Comparison of ENCODE assay signal across 8 mouse cellular contexts in the genomic region with DNA sequence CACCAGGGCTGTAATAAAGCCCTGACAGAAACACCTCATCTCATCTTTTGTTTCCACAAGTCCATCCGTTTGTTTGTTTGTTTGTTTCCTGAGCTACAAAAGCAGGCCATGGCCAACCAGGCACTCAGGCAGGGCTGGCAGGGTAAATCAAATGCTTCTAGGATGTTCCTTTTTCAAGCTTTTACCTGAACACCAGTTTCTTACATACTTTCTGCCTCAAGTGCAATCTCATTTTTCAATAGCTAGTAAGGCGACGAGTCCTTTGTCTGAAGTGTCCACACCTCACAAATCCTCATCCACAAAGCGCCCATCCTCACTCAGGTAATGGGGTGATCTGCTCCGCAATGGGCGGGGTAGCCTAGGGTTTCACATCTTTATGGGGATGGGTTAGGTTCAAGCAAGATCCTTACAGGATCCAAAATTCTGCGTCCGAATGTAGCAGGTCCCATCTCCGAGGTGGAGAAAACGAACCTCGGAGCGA. TPM values are rescaled to one million over a fixed set of nuclear protein-coding genes. Genes with fewer than 3 reads are reported as not detected.
DNase-seq lines count a peak whose midpoint lies in the region; ATAC-seq and TF ChIP-seq lines count a peak whose summit lies in the region.

No protein-coding gene starts in this region.

- peaks cover 30% of the 10 kb centered on the region for H3K4me1 ChIP-seq in erythroblast, embryonic 14.5 days (ENCODE audit: control insufficient read depth)
- peaks cover 14% of the 10 kb centered on the region for H3K4me1 ChIP-seq in thymus, adult 2 months (replicated peaks; ENCODE audit: control insufficient read depth, insufficient read depth, low read length)
- H3K4me1 ChIP-seq in limb, embryonic 15.5 days = peaks cover 16% of the 10 kb centered on the region

- H3K4me2 ChIP-seq in limb, embryonic 15.5 days = peak overlapping the region; percentile 57

- TF ChIP-seq POLR2A in thymus, adult 2 months (IDR thresholded peaks at IDR 0.05; ENCODE audit: control insufficient read depth, extremely low read depth, insufficient read depth, low read length, poor library complexity) = no peak

- no peak for ATAC-seq in erythroblast, adult 5-6 weeks (replicated peaks; ENCODE audit: low FRiP score, poor library complexity, severe bottlenecking)
- ATAC-seq in limb, embryonic 15.5 days (ENCODE audit: insufficient number of reproducible peaks, low FRiP score, low TSS enrichment, low read depth) = no peak
- no peak for ATAC-seq in inflammation-experienced regulatory T-cells, adult 6 months

- no peaks in the 10 kb centered on the region for H3K27me3 ChIP-seq in erythroblast, embryonic 14.5 days (ENCODE audit: control insufficient read depth)
- no peaks in the 10 kb centered on the region for H3K27me3 ChIP-seq in thymus, adult 2 months (ENCODE audit: control insufficient read depth, insufficient read depth, low read length)
- H3K27me3 ChIP-seq in limb, embryonic 15.5 days = no peaks in the 10 kb centered on the region

- H3K9ac ChIP-seq in limb, embryonic 15.5 days = peak overlapping the region; percentile 59

- no peak for DNase-seq in thymus, adult 2 months
- DNase-seq in thymus, postnatal 10 days (ENCODE audit: low spot score in 2 of 2) = no peak
- DNase-seq in thymus, postnatal 36 days = no peak
- DNase-seq in left cerebral cortex, adult 18-20 months (ENCODE audit: low spot score in 2 of 2) = no peak

- no peak for TF ChIP-seq CTCF in thymus, adult 2 months (IDR thresholded peaks at IDR 0.05; ENCODE audit: borderline replicate concordance, control insufficient read depth, extremely low read depth, insufficient read depth, low read length, poor library complexity)

- peak overlapping the region; percentile 91 for H3K4me3 ChIP-seq in erythroblast, embryonic 14.5 days (replicated peaks)
- H3K4me3 ChIP-seq in thymus, adult 2 months (ENCODE audit: control insufficient read depth, insufficient read depth, low read length) = peak overlapping the region; percentile 71
- H3K4me3 ChIP-seq in limb, embryonic 15.5 days = peak overlapping the region; percentile 72

- H3K27ac ChIP-seq in thymus, adult 2 months (ENCODE audit: control insufficient read depth, insufficient read depth, low read length) = no peak overlapping the region
- peak overlapping the region; percentile 73 for H3K27ac ChIP-seq in limb, embryonic 15.5 days

- 14% methylated on average over 12 of the region's 12 CpGs for WGBS in thymus, adult 2 months
- 2% methylated on average over 12 of the region's 12 CpGs for WGBS in limb, embryonic 15.5 days

- H3K9me3 ChIP-seq in erythroblast, embryonic 14.5 days (ENCODE audit: control insufficient read depth, low read length) = no peaks in the 10 kb centered on the region
- no peaks in the 10 kb centered on the region for H3K9me3 ChIP-seq in limb, embryonic 15.5 days

- H3K36me3 ChIP-seq in erythroblast, embryonic 14.5 days (ENCODE audit: control insufficient read depth) = no peaks in the 10 kb centered on the region
- H3K36me3 ChIP-seq in thymus, adult 2 months (ENCODE audit: control insufficient read depth, insufficient read depth, low read length) = no peaks in the 10 kb centered on the region
- no peaks in the 10 kb centered on the region for H3K36me3 ChIP-seq in limb, embryonic 15.5 days

RNA-seq across cellular contexts. Expression of a gene that starts 0.6 kb away (rescaled TPM):
- polyA plus RNA-seq in erythroblast, embryonic 14.5 days (2012) = 0.24 and 0.41 TPM in 2 replicates
- 0.21 and 0.38 TPM in 2 replicates for total RNA-seq in erythroblast, adult 5-6 weeks (2015; ENCODE audit: low replicate concordance)
- 0.51 TPM in 1 of 2 replicates, not detected in the other for total RNA-seq in erythroblast, adult 5-6 weeks (2017; ENCODE audit: low replicate concordance)
- polyA plus RNA-seq in thymus, adult 2 months (2012; rRNA removed) = 7.3 and 8.5 TPM in 2 replicates
- polyA plus RNA-seq in limb, embryonic 15.5 days (2015; fragmentation: Nextera tagmentation; extraction: Ambion mirVana) = 20.1 and 22.1 TPM in 2 replicates
- polyA plus RNA-seq in inflammation-experienced regulatory T-cells, adult 6 months (2017; shearing (Covaris generic)) = 1 to 10 TPM; 1.7 to 5.9 (median 3.9) TPM
- 10 to 100 TPM; 23.4 to 23.5 TPM for total RNA-seq in left cerebral cortex, adult 18-20 months (2021)

RNA-seq across cellular contexts. Expression of a gene that starts 49.8 kb away (rescaled TPM):
- 2.4 TPM in 2 replicates for polyA plus RNA-seq in erythroblast, embryonic 14.5 days (2012)
- total RNA-seq in erythroblast, adult 5-6 weeks (2015; ENCODE audit: low replicate concordance) = 2.1 and 2.5 TPM in 2 replicates
- total RNA-seq in erythroblast, adult 5-6 weeks (2017; ENCODE audit: low replicate concordance) = 2.7 and 7.0 TPM in 2 replicates
- polyA plus RNA-seq in thymus, adult 2 months (2012; rRNA removed) = 46.7 and 53.9 TPM in 2 replicates
- 21.7 and 23.0 TPM in 2 replicates for polyA plus RNA-seq in limb, embryonic 15.5 days (2015; fragmentation: Nextera tagmentation; extraction: Ambion mirVana)
- polyA plus RNA-seq in inflammation-experienced regulatory T-cells, adult 6 months (2017; shearing (Covaris generic)) = 1 to 10 TPM; 1.3 to 2.9 (median 1.9) TPM
- 10 to 100 TPM in 1 of 2 experiments, 1 to 10 TPM in 1; 9.5 to 11.2 TPM for total RNA-seq in left cerebral cortex, adult 18-20 months (2021)

RNA-seq across cellular contexts. Expression of a gene that starts 50.4 kb away (rescaled TPM):
- polyA plus RNA-seq in erythroblast, embryonic 14.5 days (2012) = not detected in 2 replicates
- not detected in 2 replicates for total RNA-seq in erythroblast, adult 5-6 weeks (2015; ENCODE audit: low replicate concordance)
- total RNA-seq in erythroblast, adult 5-6 weeks (2017; ENCODE audit: low replicate concordance) = not detected in 2 replicates
- not detected in 2 replicates for polyA plus RNA-seq in thymus, adult 2 months (2012; rRNA removed)
- 0.12 TPM in 1 of 2 replicates, not detected in the other for polyA plus RNA-seq in limb, embryonic 15.5 days (2015; fragmentation: Nextera tagmentation; extraction: Ambion mirVana)
- polyA plus RNA-seq in inflammation-experienced regulatory T-cells, adult 6 months (2017; shearing (Covaris generic)) = not detected
- total RNA-seq in left cerebral cortex, adult 18-20 months (2021) = under 1 TPM in 1 of 2 experiments, not detected in 1; 0.49 TPM

RNA-seq across cellular contexts. Expression of a gene that starts 56.9 kb away (rescaled TPM):
- 0.73 and 0.78 TPM in 2 replicates for polyA plus RNA-seq in erythroblast, embryonic 14.5 days (2012)
- 2.1 TPM in 1 of 2 replicates, not detected in the other for total RNA-seq in erythroblast, adult 5-6 weeks (2015; ENCODE audit: low replicate concordance)
- 0.56 and 1.5 TPM in 2 replicates for total RNA-seq in erythroblast, adult 5-6 weeks (2017; ENCODE audit: low replicate concordance)
- 29.7 and 30.7 TPM in 2 replicates for polyA plus RNA-seq in thymus, adult 2 months (2012; rRNA removed)
- 15.2 and 17.5 TPM in 2 replicates for polyA plus RNA-seq in limb, embryonic 15.5 days (2015; fragmentation: Nextera tagmentation; extraction: Ambion mirVana)
- polyA plus RNA-seq in inflammation-experienced regulatory T-cells, adult 6 months (2017; shearing (Covaris generic)) = 10 to 100 TPM in 1 of 3 experiments, 1 to 10 TPM in 2; 7.2 to 11.0 (median 9.0) TPM
- total RNA-seq in left cerebral cortex, adult 18-20 months (2021) = 10 to 100 TPM; 41.2 to 46.1 TPM

RNA-seq across cellular contexts. Expression of a gene that starts 56.9 kb away (rescaled TPM):
- 3.8 and 4.5 TPM in 2 replicates for polyA plus RNA-seq in erythroblast, embryonic 14.5 days (2012)
- 7.1 and 12.5 TPM in 2 replicates for total RNA-seq in erythroblast, adult 5-6 weeks (2015; ENCODE audit: low replicate concordance)
- 1.7 and 7.8 TPM in 2 replicates for total RNA-seq in erythroblast, adult 5-6 weeks (2017; ENCODE audit: low replicate concordance)
- polyA plus RNA-seq in thymus, adult 2 months (2012; rRNA removed) = 118 and 122 TPM in 2 replicates
- polyA plus RNA-seq in limb, embryonic 15.5 days (2015; fragmentation: Nextera tagmentation; extraction: Ambion mirVana) = 62.6 and 63.2 TPM in 2 replicates
- 10 to 100 TPM; 53.2 to 71.2 (median 54.5) TPM for polyA plus RNA-seq in inflammation-experienced regulatory T-cells, adult 6 months (2017; shearing (Covaris generic))
- total RNA-seq in left cerebral cortex, adult 18-20 months (2021) = 10 to 100 TPM; 53.7 to 57.3 TPM
